Mouse (Mus musculus): Measurements from ENCODE around the gene Cdc37. TPM values are rescaled to one million over a fixed set of nuclear protein-coding genes. Genes with fewer than 3 reads are reported as not detected.

Cdc37 gene
- polyA plus RNA-seq, 1 experiment from 2014 or later: 84.1 TPM

DNA sequence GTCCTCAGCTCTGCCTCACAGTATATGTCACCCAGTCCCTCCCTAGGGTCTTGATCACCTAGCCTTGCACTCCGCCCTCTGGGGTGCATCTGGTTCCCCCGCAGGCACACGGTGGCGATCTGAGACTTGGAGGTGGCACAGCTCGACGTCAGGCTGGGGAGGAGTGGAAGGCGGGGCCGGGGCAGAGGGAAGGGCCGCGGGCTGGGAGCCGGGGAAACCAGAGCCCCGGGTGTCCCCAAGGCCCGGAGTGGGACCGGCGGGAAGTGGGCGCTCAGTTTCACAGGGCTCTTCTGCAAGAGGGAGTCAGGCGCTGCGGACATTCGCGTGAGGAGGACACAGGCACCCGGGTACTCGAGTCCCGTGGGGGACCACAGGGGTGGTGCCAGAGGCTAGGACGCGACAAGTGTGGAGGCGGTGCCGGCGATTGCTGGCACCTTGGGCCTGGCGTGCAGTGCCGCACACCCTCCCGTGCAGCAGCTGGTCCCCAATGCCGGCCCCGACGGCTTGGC lies 34.2 kb upstream of the Cdc37 start:
- DNase-seq: peak; percentile 81
- peaks cover 35% of the 10 kb centered on the region for H3K4me1 ChIP-seq (ENCODE audit: insufficient read depth)
- H3K27me3 ChIP-seq (ENCODE audit: insufficient read depth, low read length): no peaks in the 10 kb centered on the region
- peak overlapping the region; percentile 69 for H3K9ac ChIP-seq (replicated peaks)
- H3K4me3 ChIP-seq (ENCODE audit: low read depth, low read length): peak overlapping the region; percentile 55
- H3K4me2 ChIP-seq (ENCODE audit: low read depth, low read length): peak overlapping the region; percentile 76
- WGBS (ENCODE audit: insufficient replicate concordance): 5% methylated on average over 34 of the region's 34 CpGs
- peak; percentile 73 for ATAC-seq
- no peaks in the 10 kb centered on the region for H3K36me3 ChIP-seq (replicated peaks; ENCODE audit: insufficient read depth, low read length)
- peak overlapping the region; percentile 39; the same call in 1 of the 2 replicates for H3K27ac ChIP-seq (ENCODE audit: low read depth)
- peak; percentile 37 for TF ChIP-seq CTCF (IDR thresholded peaks at IDR 0.05; ENCODE audit: low read depth)
- TF ChIP-seq EP300 (IDR thresholded peaks at IDR 0.05; ENCODE audit: low read depth): no peak
- H3K9me3 ChIP-seq (ENCODE audit: low read length): no peaks in the 10 kb centered on the region

- TF ChIP-seq EP300 (IDR thresholded peaks at IDR 0.05; ENCODE audit: low read depth) (no peak), CTCF (IDR thresholded peaks at IDR 0.05; ENCODE audit: low read depth) (no peak)
- WGBS (ENCODE audit: insufficient replicate concordance): 43% methylated on average over 6 of the region's 6 CpGs
- ATAC-seq: no peak
- Histone ChIP-seq H3K4me2 (ENCODE audit: low read depth, low read length) (peak overlapping the region; percentile 76), H3K9me3 (ENCODE audit: low read length) (no peaks in the 10 kb centered on the region), H3K36me3 (replicated peaks; ENCODE audit: insufficient read depth, low read length) (no peaks in the 10 kb centered on the region), H3K27ac (ENCODE audit: low read depth) (peak overlapping the region; percentile 39; the same call in 1 of the 2 replicates), H3K4me1 (ENCODE audit: insufficient read depth) (peaks cover 35% of the 10 kb centered on the region), H3K9ac (replicated peaks) (no peak overlapping the region), H3K27me3 (ENCODE audit: insufficient read depth, low read length) (no peaks in the 10 kb centered on the region), H3K4me3 (ENCODE audit: low read depth, low read length) (peak overlapping the region; percentile 55)
- no peak for DNase-seq
Observed at GRCm38 (mm10) chr9:21183421-21183820, 33.6 kb upstream of the Cdc37 start.

- no peaks in the 10 kb centered on the region for H3K9me3 ChIP-seq (ENCODE audit: low read length)
- no peaks in the 10 kb centered on the region for H3K36me3 ChIP-seq (replicated peaks; ENCODE audit: insufficient read depth, low read length)
- H3K4me2 ChIP-seq (ENCODE audit: low read depth, low read length): peak overlapping the region; percentile 69
- no peak overlapping the region for H3K27ac ChIP-seq (ENCODE audit: low read depth)
- peak; percentile 20 for ATAC-seq
- 4% methylated on average over 41 of the region's 48 CpGs for WGBS (ENCODE audit: insufficient replicate concordance)
- H3K27me3 ChIP-seq (ENCODE audit: insufficient read depth, low read length): no peaks in the 10 kb centered on the region
- H3K9ac ChIP-seq (replicated peaks): peak overlapping the region; percentile 65
- H3K4me3 ChIP-seq (ENCODE audit: low read depth, low read length): peak overlapping the region; percentile 47
- peaks cover 28% of the 10 kb centered on the region for H3K4me1 ChIP-seq (ENCODE audit: insufficient read depth)
- TF ChIP-seq EP300 (IDR thresholded peaks at IDR 0.05; ENCODE audit: low read depth): no peak
- TF ChIP-seq CTCF (IDR thresholded peaks at IDR 0.05; ENCODE audit: low read depth): no peak
- peak; percentile 49 for DNase-seq
Observed at GRCm38 (mm10) chr9:21181421-21182220, 31.8 kb upstream of the Cdc37 start.

DNA sequence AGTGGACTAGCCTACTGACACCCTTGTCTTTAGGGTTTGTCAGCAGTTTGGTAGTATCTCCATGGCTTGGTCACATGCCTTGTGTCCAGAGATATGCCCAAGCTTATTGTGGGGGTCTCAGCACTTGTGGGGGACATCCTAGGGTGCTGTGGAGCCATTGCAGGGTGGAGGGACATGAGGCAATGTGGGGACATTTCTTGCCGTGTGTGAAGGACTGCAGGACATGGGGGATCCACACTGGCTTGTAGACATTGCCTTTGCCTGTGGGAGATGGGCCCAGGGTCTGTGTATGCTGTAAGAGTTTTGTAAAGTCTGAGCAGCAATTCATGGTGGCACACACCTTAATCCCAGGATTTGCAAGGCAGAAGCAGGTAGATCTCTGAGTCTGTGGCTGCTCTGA lies 31.1 kb upstream of the Cdc37 start:
- H3K27ac ChIP-seq (ENCODE audit: low read depth): no peak overlapping the region
- H3K4me2 ChIP-seq (ENCODE audit: low read depth, low read length): no peak overlapping the region; the same call in 1 of the 2 replicates
- WGBS (ENCODE audit: insufficient replicate concordance): 70% methylated on average over 1 of the region's 1 CpGs
- no peak for DNase-seq
- peaks cover 28% of the 10 kb centered on the region for H3K4me1 ChIP-seq (ENCODE audit: insufficient read depth)
- H3K4me3 ChIP-seq (ENCODE audit: low read depth, low read length): no peak overlapping the region
- no peaks in the 10 kb centered on the region for H3K9me3 ChIP-seq (ENCODE audit: low read length)
- no peaks in the 10 kb centered on the region for H3K27me3 ChIP-seq (ENCODE audit: insufficient read depth, low read length)
- H3K9ac ChIP-seq (replicated peaks): no peak overlapping the region; the same call in 1 of the 2 replicates
- TF ChIP-seq CTCF (IDR thresholded peaks at IDR 0.05; ENCODE audit: low read depth): no peak
- no peak for TF ChIP-seq EP300 (IDR thresholded peaks at IDR 0.05; ENCODE audit: low read depth)
- no peak for ATAC-seq
- H3K36me3 ChIP-seq (replicated peaks; ENCODE audit: insufficient read depth, low read length): no peaks in the 10 kb centered on the region

DNA sequence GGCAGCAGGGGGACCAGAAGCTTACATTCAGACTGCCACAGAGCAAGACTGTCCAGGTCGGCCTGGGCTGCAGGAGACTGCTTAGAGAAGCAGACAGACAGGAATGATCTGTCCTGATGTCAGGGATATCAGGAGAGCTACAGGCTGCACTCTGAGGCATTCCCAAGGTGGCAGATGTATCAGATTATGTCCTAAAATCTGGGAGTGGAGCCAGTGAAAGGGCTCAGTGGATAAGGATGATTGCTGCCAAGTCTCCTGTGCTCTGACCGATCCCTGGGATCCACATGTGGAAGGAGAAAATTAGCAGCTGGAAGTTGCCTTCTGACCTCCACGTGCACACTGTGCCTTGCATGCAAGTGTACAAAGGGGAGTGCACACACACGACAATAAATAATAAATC lies 30.6 kb upstream of the Cdc37 start:
- H3K4me2 ChIP-seq (ENCODE audit: low read depth, low read length): no peak overlapping the region
- DNase-seq (no peak), ATAC-seq (no peak)
- H3K4me3 ChIP-seq (ENCODE audit: low read depth, low read length): no peak overlapping the region
- TF ChIP-seq EP300 (IDR thresholded peaks at IDR 0.05; ENCODE audit: low read depth) (no peak), CTCF (IDR thresholded peaks at IDR 0.05; ENCODE audit: low read depth) (no peak)
- no peaks in the 10 kb centered on the region for H3K9me3 ChIP-seq (ENCODE audit: low read length)
- H3K27ac ChIP-seq (ENCODE audit: low read depth): no peak overlapping the region
- WGBS (ENCODE audit: insufficient replicate concordance): 78% methylated on average over 4 of the region's 4 CpGs
- no peak overlapping the region for H3K9ac ChIP-seq (replicated peaks)
- peaks cover 24% of the 10 kb centered on the region for H3K4me1 ChIP-seq (ENCODE audit: insufficient read depth)
- no peaks in the 10 kb centered on the region for H3K27me3 ChIP-seq (ENCODE audit: insufficient read depth, low read length)
- H3K36me3 ChIP-seq (replicated peaks; ENCODE audit: insufficient read depth, low read length): no peaks in the 10 kb centered on the region

- H3K36me3 ChIP-seq (replicated peaks; ENCODE audit: insufficient read depth, low read length): no peaks in the 10 kb centered on the region
- TF ChIP-seq EP300 (IDR thresholded peaks at IDR 0.05; ENCODE audit: low read depth): no peak
- no peak for TF ChIP-seq CTCF (IDR thresholded peaks at IDR 0.05; ENCODE audit: low read depth)
- no peak overlapping the region for H3K4me2 ChIP-seq (ENCODE audit: low read depth, low read length)
- no peak overlapping the region for H3K4me3 ChIP-seq (ENCODE audit: low read depth, low read length)
- DNase-seq (no peak), ATAC-seq (no peak)
- no peaks in the 10 kb centered on the region for H3K27me3 ChIP-seq (ENCODE audit: insufficient read depth, low read length)
- no peak overlapping the region; the same call in 1 of the 2 replicates for H3K9ac ChIP-seq (replicated peaks)
- no peaks in the 10 kb centered on the region for H3K9me3 ChIP-seq (ENCODE audit: low read length)
- no peak overlapping the region for H3K27ac ChIP-seq (ENCODE audit: low read depth)
- peaks cover 13% of the 10 kb centered on the region for H3K4me1 ChIP-seq (ENCODE audit: insufficient read depth)
- WGBS (ENCODE audit: insufficient replicate concordance): 56% methylated on average over 6 of the region's 6 CpGs
Observed at GRCm38 (mm10) chr9:21172364-21172763, 22.6 kb upstream of the Cdc37 start.
